Mouse (Mus musculus): ENCODE data around the gene Pde6d.
A peak's percentile ranks its signal among the peaks of the same experiment; 100 is the strongest.

The Pde6d gene

DNA sequence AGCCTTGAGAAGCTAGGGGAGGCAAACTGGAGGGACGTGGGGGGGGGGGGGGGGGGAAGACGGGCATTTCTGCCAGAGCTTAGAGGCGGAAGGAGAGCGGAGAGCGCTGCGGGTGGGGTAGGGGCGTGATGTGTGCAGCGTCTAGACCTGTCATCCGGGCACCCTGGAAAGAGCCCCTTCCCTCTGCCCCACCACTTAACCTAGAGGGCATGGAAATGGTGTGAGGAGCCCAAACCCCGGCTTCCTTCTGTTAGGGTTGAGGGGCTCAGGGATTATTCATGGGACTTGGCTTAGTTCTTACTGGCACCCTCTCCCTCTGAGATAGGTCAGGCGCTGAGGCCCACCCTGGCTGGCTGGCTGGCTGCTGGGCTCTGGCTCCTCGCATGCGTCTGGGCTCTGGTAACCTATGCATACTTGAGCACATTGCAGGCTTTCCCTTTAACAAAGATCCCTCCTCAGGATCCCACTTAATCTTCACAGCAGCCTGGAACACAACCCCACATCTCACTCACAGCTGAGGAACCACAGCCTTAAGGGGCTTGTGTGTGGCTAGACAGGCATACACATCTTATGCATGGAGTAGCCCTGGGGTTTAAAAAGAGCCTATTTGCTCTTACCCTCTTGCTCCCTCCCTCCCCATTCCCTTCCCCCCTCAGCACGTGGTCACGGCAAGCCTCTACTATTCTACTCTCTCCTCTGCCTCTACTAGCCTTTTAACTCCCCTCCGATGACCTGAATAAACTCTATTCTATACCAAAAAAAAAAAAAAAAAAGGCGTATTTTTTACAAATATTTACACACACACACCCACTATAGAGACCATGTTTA, 80.0 kb downstream of the Pde6d start:
- DNase-seq: no peak

- peak; percentile 90 to 96 for DNase-seq
These were observed 80.9 kb downstream of the Pde6d start for GRCm38 (mm10) chr1:86501559-86501958.

GRCm38 (mm10) chr1:86501114-86501532, 81.3 kb downstream of the Pde6d start:
- DNase-seq: peak; percentile 64 to 76

DNA sequence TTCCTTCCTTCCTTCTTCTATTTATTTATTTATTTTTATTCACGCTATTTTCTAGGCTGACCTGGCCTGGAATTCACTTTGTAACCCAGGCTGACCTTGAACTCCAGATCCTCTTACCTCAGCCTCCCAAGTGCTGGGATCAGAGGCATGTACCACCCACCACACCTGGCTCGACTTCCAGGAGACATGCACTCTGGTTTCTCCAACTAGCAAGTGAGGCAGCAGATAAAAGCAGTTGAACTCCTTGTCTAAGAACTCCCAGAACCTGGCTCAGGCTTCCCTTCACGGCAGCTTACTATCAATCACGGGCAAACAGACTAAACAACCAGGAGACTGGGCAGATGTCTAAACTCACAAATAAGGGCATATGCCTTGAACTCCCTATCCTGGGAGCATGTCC, 81.7 kb downstream of the Pde6d start:
- no peak for DNase-seq

- DNase-seq: peak; percentile 83 to 88
These were observed 82.5 kb downstream of the Pde6d start for GRCm38 (mm10) chr1:86499903-86500302.

DNA sequence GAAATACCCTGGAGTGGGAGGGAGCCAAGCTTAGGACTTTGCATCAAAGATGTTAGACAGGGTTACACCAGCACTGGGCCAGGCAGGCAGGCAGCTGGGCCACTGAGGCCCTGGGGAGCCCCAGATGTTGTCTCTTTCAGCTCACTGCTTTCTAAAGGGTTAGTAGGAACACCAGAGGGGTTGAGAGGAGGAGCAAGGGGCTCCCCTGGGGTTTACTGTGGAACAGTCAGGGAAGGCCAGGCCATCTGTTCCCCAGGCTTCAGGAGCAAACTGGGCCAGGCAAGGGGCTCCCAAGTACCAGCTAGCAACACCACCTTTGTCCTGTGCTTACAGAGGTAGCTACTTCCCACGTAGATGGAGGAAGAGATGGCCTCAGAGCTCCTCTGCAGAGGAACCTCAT, 83.8 kb downstream of the Pde6d start:
- DNase-seq: no peak

DNA sequence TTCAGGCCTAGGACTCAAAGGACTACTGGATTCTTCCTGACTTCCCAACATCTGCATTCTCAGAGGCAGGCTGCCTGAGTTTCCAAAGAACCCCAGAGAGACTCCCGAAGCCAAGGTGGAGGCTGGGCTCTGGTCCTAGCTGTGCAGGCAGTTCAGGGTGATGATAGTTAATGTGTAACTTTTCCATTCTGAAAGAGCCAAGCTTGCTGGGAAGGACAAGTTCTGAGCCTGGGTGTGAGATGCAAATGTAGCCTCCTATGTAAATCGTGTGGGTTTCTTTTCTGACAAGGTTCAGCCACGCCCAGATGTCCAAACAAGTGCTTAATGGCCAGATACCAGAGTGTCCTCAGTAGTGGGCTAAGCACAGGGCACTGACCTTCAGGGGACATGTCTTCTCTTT, 84.4 kb downstream of the Pde6d start:
- no peak for DNase-seq

- no peak for DNase-seq
These were observed 85.1 kb downstream of the Pde6d start for GRCm38 (mm10) chr1:86497361-86497760.

DNA sequence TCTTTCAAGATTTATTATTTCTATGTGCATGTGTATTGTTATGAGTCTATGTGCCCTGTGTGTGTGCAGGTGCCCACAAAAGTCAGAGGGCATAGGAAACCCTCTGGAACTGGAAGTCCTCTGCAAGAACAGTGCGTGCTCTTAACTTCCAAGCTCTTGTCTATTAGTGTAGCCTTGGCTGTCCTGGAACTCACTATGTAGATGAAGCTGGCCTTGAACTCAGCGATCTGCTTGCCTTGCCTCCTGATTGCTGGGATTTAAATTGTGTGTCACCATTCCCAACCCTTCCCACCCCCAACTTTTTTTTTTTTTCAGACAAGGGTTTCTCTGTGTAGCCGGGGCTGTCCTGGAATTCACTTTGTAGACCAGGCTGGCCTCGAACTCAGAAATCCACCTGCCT, 86.1 kb downstream of the Pde6d start:
- no peak for DNase-seq

DNA sequence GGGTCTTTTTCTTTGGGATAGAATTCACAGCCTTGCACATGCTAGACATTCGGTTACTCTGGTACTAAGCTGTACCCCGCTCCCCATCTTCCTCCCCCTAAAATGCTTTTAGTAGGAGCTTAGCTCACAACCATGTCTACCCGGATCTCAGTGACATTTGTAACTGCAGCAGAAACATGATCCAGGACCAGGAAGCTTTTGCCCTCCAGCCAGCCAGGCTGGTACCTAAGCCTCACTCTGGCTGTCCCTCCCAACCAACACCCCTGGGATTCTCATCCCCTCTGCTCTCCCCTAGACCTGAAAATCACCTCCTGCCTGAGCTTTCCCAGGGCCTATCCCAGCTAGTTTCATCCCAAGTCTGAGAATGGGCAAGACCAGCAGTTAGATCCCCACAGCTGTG, 88.6 kb downstream of the Pde6d start:
- no peak for DNase-seq

All from lung, postnatal 4 days (tissue).